Mouse (Mus musculus): Measurements from ENCODE around the gene Prkar1b.

- TF ChIP-seq CTCF (IDR thresholded peaks at IDR 0.05; ENCODE audit: extremely low read depth, insufficient read depth, insufficient read length, insufficient replicate concordance) (no peak), POLR2A (IDR thresholded peaks at IDR 0.05; ENCODE audit: low read depth, low read length) (no peak)
These were observed 54.3 kb downstream of the Prkar1b start for GRCm38 (mm10) chr5:139095297-139096110.

Measured in spleen, adult 2 months (tissue).